Mouse (Mus musculus): Measurements from ENCODE around the gene Rgs9bp.
A peak's percentile ranks its signal among the peaks of the same experiment; 100 is the strongest.

The Rgs9bp gene

GRCm38 (mm10) chr7:35585191-35586054 lies at the start of gene Rgs9bp:
Gene Rgs9bp (minus strand): TSS chr7:35585582.
- DNase-seq, result peak; percentile 75 to 87

DNA sequence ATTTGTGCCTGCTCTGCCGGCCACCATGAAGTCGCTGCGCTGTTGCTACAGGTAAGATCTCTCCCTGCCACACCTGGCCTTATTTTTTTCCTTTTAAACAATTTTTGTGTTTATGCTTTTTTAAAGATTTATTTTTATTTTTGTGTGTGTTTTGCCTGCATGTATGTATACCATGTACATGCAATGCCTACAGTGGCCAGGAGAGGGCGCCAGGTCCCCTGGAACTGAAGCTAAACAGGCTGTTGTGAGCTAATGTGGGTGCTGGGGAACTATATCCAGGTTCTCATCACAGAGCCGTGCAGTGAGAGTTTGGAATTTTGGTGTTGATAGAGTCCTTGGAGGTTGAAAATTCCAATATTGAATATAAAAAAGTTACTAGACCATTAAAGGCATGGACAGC lies 43.1 kb upstream of the Rgs9bp start:
- peak in 1 of 2 experiments; percentile 47 for DNase-seq

- peak in 1 of 2 experiments; percentile 49 for DNase-seq
These were observed 42.0 kb upstream of the Rgs9bp start for GRCm38 (mm10) chr7:35627371-35627770.

- no peak for DNase-seq
These were observed 40.7 kb upstream of the Rgs9bp start for GRCm38 (mm10) chr7:35626038-35626437.

DNA sequence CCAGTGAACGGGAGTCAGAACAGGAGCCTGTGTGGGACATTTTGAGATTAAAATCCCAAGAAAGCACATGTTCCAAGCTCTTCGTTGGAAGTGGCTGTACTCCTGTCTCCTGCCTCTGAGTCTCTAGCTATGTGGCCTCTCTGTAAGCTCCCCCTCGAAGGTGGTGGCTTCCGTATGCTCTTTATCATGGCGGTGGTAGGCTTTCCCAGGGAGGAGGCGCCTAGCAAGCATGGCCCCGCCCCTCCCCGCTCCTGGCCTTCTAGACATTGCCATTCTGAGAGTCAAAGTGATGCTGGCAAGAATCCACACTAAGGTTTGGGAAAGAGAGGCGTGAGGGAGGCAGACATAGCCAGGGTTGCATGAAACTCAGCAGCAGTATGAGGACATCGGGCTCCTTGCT lies 37.2 kb upstream of the Rgs9bp start:
- no peak for DNase-seq

GRCm38 (mm10) chr7:35617513-35617912 lies 32.1 kb upstream of the Rgs9bp start:
- no peak for DNase-seq

DNA sequence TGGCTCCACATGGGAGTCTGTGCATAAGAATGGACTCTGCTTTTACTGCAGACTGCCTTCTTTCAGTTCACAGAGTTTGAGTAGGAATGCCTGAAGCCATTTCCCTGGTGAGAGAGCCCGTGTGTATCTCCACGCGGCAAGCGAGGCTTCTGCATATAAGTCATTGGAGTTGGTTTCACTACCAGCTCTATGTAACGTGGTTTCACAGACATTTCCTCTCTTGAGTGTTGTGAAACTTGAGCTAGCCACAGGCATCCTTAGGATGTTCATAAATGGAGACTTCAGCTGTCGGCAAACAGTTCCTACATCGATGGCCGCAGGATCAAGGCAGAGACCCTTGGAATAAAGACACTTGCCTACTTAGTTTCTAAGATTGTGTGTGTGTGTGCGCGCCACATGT lies 23.9 kb upstream of the Rgs9bp start:
- DNase-seq, result no peak

DNA sequence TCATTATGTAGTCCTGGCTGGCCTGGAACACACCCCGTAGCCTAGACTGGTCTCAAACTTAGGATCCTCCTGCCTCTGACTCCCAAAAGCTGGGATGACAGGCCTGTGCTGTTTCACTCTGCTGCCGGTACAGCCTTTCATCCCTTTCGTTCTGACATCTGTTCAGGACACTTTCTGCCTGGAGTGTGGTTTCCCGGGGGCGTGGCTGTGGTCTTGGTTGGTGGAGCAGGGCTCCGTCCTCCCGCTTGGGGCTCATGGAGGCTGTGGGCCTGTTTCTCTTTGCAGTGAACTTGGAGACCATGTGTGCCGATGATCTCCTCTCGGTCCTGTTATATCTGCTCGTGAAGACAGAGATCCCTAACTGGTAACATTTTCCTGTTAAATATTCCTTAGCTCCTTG lies 21.4 kb upstream of the Rgs9bp start:
- no peak for DNase-seq

GRCm38 (mm10) chr7:35602766-35603165 lies 17.4 kb upstream of the Rgs9bp start:
- no peak for DNase-seq

- no peak for DNase-seq
These were observed 15.7 kb upstream of the Rgs9bp start for GRCm38 (mm10) chr7:35601106-35601505.

DNA sequence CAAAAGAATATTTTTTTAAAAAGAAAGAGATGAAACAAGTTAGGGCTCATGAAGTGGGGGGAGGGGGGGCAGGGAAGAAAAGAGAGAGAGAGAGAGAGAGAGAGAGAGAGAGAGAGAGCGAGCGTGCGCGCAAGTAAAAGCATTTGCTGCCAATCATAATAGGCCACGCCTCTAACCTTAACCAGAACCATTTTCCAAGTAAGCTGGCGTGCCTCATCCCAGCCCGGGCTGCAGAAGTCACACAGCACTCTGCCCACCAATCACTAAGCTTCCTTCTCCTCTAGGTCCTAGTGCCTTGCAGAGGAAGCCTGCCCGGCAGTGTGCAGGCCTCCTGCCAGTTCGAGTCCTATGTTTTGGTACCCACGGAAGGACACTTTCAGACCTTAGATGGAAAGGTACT lies 14.6 kb upstream of the Rgs9bp start:
- no peak for DNase-seq

- no peak for DNase-seq
These were observed 14.1 kb upstream of the Rgs9bp start for GRCm38 (mm10) chr7:35599492-35599891.

GRCm38 (mm10) chr7:35594311-35594710 lies 8.9 kb upstream of the Rgs9bp start:
- DNase-seq, result no peak

- peak in 1 of 2 experiments; percentile 6 for DNase-seq
These were observed 5.4 kb upstream of the Rgs9bp start for GRCm38 (mm10) chr7:35590731-35591191.

- DNase-seq, result no peak
These were observed 4.1 kb upstream of the Rgs9bp start for GRCm38 (mm10) chr7:35589485-35589884.

- no peak for DNase-seq
These were observed 3.5 kb upstream of the Rgs9bp start for GRCm38 (mm10) chr7:35588680-35589428.

GRCm38 (mm10) chr7:35587728-35588127 lies 2.3 kb upstream of the Rgs9bp start:
- no peak for DNase-seq

GRCm38 (mm10) chr7:35586906-35587445 lies 1.6 kb upstream of the Rgs9bp start:
- no peak for DNase-seq

DNA sequence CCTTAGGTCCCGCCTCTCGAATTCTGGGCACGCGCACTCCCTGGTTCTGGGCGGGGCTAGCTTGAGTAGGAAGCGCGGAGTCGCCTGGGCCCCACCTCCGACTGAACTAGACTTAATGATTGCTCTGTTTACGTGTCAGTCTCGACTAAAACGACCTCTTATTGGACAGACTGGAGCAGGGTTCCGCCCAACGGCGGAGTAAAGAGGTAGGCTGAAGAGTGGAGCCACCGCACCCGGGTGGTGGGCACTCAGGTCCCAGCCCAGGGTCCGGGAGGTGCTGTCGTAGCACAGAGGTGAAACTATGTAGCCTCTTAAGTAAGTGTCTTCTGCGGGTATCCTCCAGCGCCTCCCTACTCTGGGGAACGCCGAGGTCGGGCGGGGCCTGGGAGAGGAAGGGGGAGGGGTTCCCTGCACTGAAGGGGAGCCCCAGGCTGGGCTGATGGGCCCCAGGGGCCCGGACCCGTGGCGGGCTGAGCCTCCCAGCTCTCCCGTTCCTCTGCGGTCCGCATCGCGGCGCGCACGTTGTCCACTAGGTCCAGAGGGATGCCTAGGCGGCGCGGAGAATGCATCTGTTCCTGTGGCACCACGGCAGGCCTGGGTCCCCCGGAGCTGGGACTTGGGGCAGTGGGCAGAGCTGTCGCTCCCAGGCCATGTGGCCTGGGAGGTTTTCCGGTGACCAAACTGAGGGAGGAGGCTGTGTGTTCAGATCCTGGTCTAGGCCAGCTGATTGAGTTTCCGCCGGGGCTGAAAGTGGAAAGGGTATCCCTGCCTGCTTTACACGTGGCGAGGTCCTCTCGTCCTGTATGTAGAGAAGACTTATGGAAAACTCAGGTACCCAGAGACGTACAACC lies 898 bp upstream of the Rgs9bp start, which contains the start of gene Ankrd27:
TSS of gene Ankrd27 (plus strand) at position 190 of the 851 bp plus-strand sequence.
- DNase-seq, result peak; percentile 97 to 98

DNA sequence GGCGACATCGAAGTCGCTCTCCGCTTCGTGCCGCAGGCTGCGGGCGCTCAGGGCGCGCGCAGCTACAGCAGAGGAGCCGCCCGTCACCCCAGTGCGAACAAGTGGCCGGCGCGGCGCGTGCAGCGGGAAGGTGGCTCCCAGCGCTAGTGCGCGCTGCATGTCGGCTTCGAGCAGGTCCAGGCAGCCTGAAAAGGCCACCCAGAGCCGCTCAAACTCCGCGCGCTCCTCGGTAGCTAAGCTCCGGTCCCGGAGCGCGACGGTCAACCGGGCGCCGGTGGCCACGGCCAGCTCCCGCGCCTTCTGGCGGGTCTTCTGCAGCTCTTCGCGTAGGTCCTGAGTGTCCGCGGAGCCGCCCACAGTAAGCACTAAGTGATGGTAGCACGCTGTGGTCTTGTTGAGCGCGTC lies 594 bp downstream of the Rgs9bp start:
- DNase-seq, result peak; percentile 39 to 64

GRCm38 (mm10) chr7:35584068-35584785 lies 1.2 kb downstream of the Rgs9bp start:
- DNase-seq, result no peak
